9 mouse cellular contexts compared by ENCODE assay signal in genomic region chr12:116146996-116147634, GRCm38 (mm10).
DNase-seq lines count a peak whose midpoint lies in the region; ATAC-seq lines count a peak whose summit lies in the region.
"Had no signal": no experiment of that assay in that cellular context is flagged by ENCODE, and none has a peak within 500 bp of the region (broad histone marks: within the 10 kb centered on the region; RNA-seq: fewer than 3 reads in every experiment).

No protein-coding gene starts in this region.

- DNase-seq in thymus, postnatal 4 days = peak; percentile 41
- DNase-seq in thymus, postnatal 14 days = no peak
- DNase-seq in midbrain, embryonic 10.5 days (ENCODE audit: low spot score) = peak; percentile 53
- no peak for DNase-seq in kidney, adult 8-10 months
- no peak for DNase-seq in cerebellum, postnatal 25 days
- no peak for DNase-seq in cerebellum, adult 18-20 months
- DNase-seq: cerebellum, adult 8-10 months had no signal

- peaks cover 10% of the 10 kb centered on the region; the same call in 1 of the 2 replicates for H3K4me1 ChIP-seq in forebrain, embryonic 15.5 days
- peaks cover 35% of the 10 kb centered on the region for H3K4me1 ChIP-seq in midbrain, embryonic 10.5 days

- H3K27me3 ChIP-seq in forebrain, embryonic 15.5 days = no peaks in the 10 kb centered on the region
- no peaks in the 10 kb centered on the region for H3K27me3 ChIP-seq in midbrain, embryonic 10.5 days (ENCODE audit: low read depth, poor library complexity, severe bottlenecking)

- 0 out of 2 replicates have a peak, but pooled peaks have one; percentile 56 for ATAC-seq in forebrain, embryonic 15.5 days (replicated peaks)
- ATAC-seq: inflammation-experienced regulatory T-cells, adult 6 months had no signal

- no peak overlapping the region for H3K9ac ChIP-seq in forebrain, embryonic 15.5 days (replicated peaks)

- no peaks in the 10 kb centered on the region for H3K9me3 ChIP-seq in forebrain, embryonic 15.5 days
- H3K9me3 ChIP-seq in midbrain, embryonic 10.5 days (replicated peaks) = no peaks in the 10 kb centered on the region

- no peak overlapping the region for H3K4me3 ChIP-seq in forebrain, embryonic 15.5 days
- H3K4me3 ChIP-seq in midbrain, embryonic 10.5 days = no peak overlapping the region

- 15% methylated on average over 8 of the region's 8 CpGs for WGBS in forebrain, embryonic 15.5 days
- 26% methylated on average over 8 of the region's 8 CpGs for WGBS in midbrain, embryonic 10.5 days

- no peak overlapping the region for H3K27ac ChIP-seq in forebrain, embryonic 15.5 days (replicated peaks)
- peak overlapping the region; percentile 80 for H3K27ac ChIP-seq in midbrain, embryonic 10.5 days (replicated peaks)

- no peaks in the 10 kb centered on the region for H3K36me3 ChIP-seq in forebrain, embryonic 15.5 days
- H3K36me3 ChIP-seq in midbrain, embryonic 10.5 days = no peaks in the 10 kb centered on the region

- H3K4me2 ChIP-seq in forebrain, embryonic 15.5 days (replicated peaks) = no peak overlapping the region

Comparison
In these comparisons a context has a peak if more than half of its experiments do, and no peak if none do; other contexts are left out.
1. DNase-seq: peak in thymus, postnatal 4 days (single experiment) and midbrain, embryonic 10.5 days (single experiment); none in thymus, postnatal 14 days (single experiment), kidney, adult 8-10 months (0 of 2), cerebellum, postnatal 25 days (0 of 2) and cerebellum, adult 18-20 months (0 of 2).